Mouse (Mus musculus): ENCODE measurements around the gene Krtap29-1.

- TF ChIP-seq TAL1 (IDR thresholded peaks at IDR 0.05; ENCODE audit: low read length) (no peak), GATA1 (IDR thresholded peaks at IDR 0.05; ENCODE audit: low read length) (no peak)
These were observed 20.2 kb upstream of the Krtap29-1 start for GRCm38 (mm10) chr11:99999091-99999490.

Measured in erythroblast, embryonic 14.5 days (primary cell).